Mouse (Mus musculus): Measurements from ENCODE around the gene Lyzl4. TPM values are rescaled to one million over a fixed set of nuclear protein-coding genes. Genes with fewer than 3 reads are reported as not detected.

Gene Lyzl4
- total and polyA plus RNA-seq, 3 experiments = not detected

DNA sequence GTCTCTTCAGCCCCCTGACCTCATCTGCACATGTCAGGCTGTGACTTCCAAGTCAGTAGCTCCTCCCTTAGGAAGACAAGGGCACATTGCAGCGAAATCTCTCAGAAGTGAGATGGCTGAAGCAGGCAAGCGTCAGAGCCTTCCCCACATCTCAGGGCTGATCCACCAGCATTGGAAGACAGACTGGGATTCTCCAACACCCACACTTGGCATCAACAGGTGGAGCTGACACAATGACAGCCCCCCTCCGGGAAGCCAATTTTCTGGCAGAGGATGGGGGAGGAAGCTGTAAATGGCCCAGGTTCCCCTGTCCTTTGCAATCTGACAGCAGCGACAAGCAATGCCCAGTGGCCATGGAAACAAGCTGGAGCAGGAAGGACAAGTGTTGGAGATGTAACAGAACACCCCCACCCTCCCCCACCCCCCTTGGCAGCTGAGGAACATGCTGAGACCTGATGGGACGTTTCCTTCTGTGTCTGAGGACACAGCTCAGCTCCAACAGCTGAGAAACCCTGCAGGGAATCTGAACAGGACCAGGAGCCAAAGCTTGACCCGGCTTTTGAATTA, 41.0 kb downstream of the Lyzl4 start:
- H3K9me3 ChIP-seq (replicated peaks; ENCODE audit: insufficient read depth, low read length) = no peaks in the 10 kb centered on the region
- no peaks in the 10 kb centered on the region for H3K27me3 ChIP-seq (ENCODE audit: control insufficient read depth in 1 of 2, insufficient read depth in 2 of 2, low read length in 2 of 2)
- no peaks in the 10 kb centered on the region for H3K79me2 ChIP-seq (ENCODE audit: control insufficient read depth, insufficient read depth, low read length, poor library complexity)
- H3K4me3 ChIP-seq (ENCODE audit: control insufficient read depth in 1 of 2, insufficient read depth in 1 of 2, low read depth in 2 of 2, low read length in 2 of 2) = no peak overlapping the region
- H3K4me1 ChIP-seq (ENCODE audit: control insufficient read depth in 1 of 2, insufficient read depth in 2 of 2, low read length in 2 of 2) = no peaks in the 10 kb centered on the region
- no peak overlapping the region for H3K27ac ChIP-seq (ENCODE audit: control insufficient read depth, low read depth, low read length)
- no peaks in the 10 kb centered on the region for H3K36me3 ChIP-seq (ENCODE audit: control insufficient read depth in 1 of 2, insufficient read depth in 2 of 2, low read length in 2 of 2)
- DNase-seq (ENCODE audit: low read depth, low spot score) = no peak
- TF ChIP-seq BHLHE40 (IDR thresholded peaks at IDR 0.05; ENCODE audit: borderline replicate concordance, low read depth, low read length) (no peak), UBTF (IDR thresholded peaks at IDR 0.05; ENCODE audit: borderline replicate concordance, insufficient read depth, low read depth, low read length) (no peak), CHD1 (IDR thresholded peaks at IDR 0.05; ENCODE audit: low read depth, low read length) (no peak), JUND (IDR thresholded peaks at IDR 0.05; ENCODE audit: low read depth, low read length) (no peak), RCOR1 (IDR thresholded peaks at IDR 0.05; ENCODE audit: low read depth, low read length) (no peak), ZC3H11A (IDR thresholded peaks at IDR 0.05; ENCODE audit: low read depth, low read length) (no peak), MAZ (IDR thresholded peaks at IDR 0.05; ENCODE audit: low read depth, low read length) (no peak), GABPA (IDR thresholded peaks at IDR 0.05; ENCODE audit: low read depth, low read length) (no peak), SMC3 (IDR thresholded peaks at IDR 0.05; ENCODE audit: low read depth, low read length) (no peak), TBP (IDR thresholded peaks at IDR 0.05; ENCODE audit: low read depth, low read length) (no peak)
- H3K9ac ChIP-seq (ENCODE audit: control insufficient read depth, low read depth, low read length, poor library complexity, severe bottlenecking) = no peak overlapping the region

DNA sequence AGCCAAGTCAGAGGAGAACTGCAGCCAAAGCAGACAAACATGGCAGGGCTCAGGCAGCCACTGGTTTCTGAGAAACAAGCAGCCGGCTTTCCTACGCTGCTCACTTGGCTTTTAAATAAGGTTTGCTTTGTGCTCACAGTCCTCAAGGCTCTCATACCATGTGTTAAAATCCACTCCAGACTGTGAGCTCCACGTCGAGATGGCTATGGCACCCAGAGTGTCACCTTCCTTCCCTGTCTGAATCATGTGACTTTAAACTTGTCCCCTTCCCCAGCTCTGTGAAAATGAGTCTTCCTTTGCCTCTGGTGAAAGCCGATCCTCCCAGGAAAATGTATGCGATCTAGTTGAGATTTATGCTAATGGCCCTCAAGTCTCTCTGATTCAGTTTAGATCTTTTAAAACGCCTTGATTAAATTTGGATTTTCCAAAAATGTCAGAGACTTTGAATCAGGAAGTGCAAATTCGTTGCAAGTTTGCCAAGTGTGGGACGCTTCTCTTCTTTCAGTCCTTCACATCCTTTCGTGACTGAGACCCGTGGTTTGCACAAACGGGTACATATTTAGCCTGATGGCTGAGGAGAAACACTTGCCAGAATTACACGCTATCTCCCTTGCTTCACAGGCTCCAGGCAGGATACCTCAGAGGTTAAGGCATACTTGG, 41.6 kb downstream of the Lyzl4 start:
- no peak overlapping the region for H3K27ac ChIP-seq (ENCODE audit: control insufficient read depth, low read depth, low read length)
- H3K9ac ChIP-seq (ENCODE audit: control insufficient read depth, low read depth, low read length, poor library complexity, severe bottlenecking) = no peak overlapping the region
- no peak overlapping the region for H3K4me3 ChIP-seq (ENCODE audit: control insufficient read depth in 1 of 2, insufficient read depth in 1 of 2, low read depth in 2 of 2, low read length in 2 of 2)
- no peaks in the 10 kb centered on the region for H3K36me3 ChIP-seq (ENCODE audit: control insufficient read depth in 1 of 2, insufficient read depth in 2 of 2, low read length in 2 of 2)
- no peaks in the 10 kb centered on the region for H3K79me2 ChIP-seq (ENCODE audit: control insufficient read depth, insufficient read depth, low read length, poor library complexity)
- TF ChIP-seq UBTF (IDR thresholded peaks at IDR 0.05; ENCODE audit: borderline replicate concordance, insufficient read depth, low read depth, low read length) = no peak
- TF ChIP-seq SIN3A (IDR thresholded peaks at IDR 0.05; ENCODE audit: low read length) = no peak
- TF ChIP-seq BHLHE40 (IDR thresholded peaks at IDR 0.05; ENCODE audit: borderline replicate concordance, low read depth, low read length) = no peak
- no peak for TF ChIP-seq GATA1 (IDR thresholded peaks at IDR 0.05; ENCODE audit: low read depth, low read length)
- no peak for TF ChIP-seq TBP (IDR thresholded peaks at IDR 0.05; ENCODE audit: low read depth, low read length)
- no peak for TF ChIP-seq MYB (IDR thresholded peaks at IDR 0.05; ENCODE audit: low read depth, low read length)
- TF ChIP-seq KAT2A (conservative IDR thresholded peaks at IDR 0.05; ENCODE audit: low read depth, low read length) = no peak
- TF ChIP-seq GABPA (IDR thresholded peaks at IDR 0.05; ENCODE audit: low read depth, low read length) = no peak
- TF ChIP-seq RCOR1 (IDR thresholded peaks at IDR 0.05; ENCODE audit: low read depth, low read length) = no peak
- no peak for TF ChIP-seq MAZ (IDR thresholded peaks at IDR 0.05; ENCODE audit: low read depth, low read length)
- no peak for TF ChIP-seq MXI1 (IDR thresholded peaks at IDR 0.05; ENCODE audit: low read depth, low read length)
- TF ChIP-seq POLR2A (IDR thresholded peaks at IDR 0.05; ENCODE audit: control insufficient read depth in 1 of 2, insufficient read depth in 1 of 2, low read depth in 1 of 2, low read length in 2 of 2, poor library complexity in 1 of 2) = no peak
- no peak for TF ChIP-seq CHD1 (IDR thresholded peaks at IDR 0.05; ENCODE audit: low read depth, low read length)
- no peak for TF ChIP-seq TAL1 (IDR thresholded peaks at IDR 0.05; ENCODE audit: low read length)
- TF ChIP-seq CHD2 (IDR thresholded peaks at IDR 0.05; ENCODE audit: low read length) = no peak
- TF ChIP-seq ETS1 (IDR thresholded peaks at IDR 0.05; ENCODE audit: low read depth, low read length) = no peak
- no peak for TF ChIP-seq RAD21 (IDR thresholded peaks at IDR 0.05; ENCODE audit: low read depth, low read length)
- H3K27me3 ChIP-seq (ENCODE audit: control insufficient read depth in 1 of 2, insufficient read depth in 2 of 2, low read length in 2 of 2) = no peaks in the 10 kb centered on the region
- DNase-seq (ENCODE audit: low read depth, low spot score) = no peak
- H3K4me1 ChIP-seq (ENCODE audit: control insufficient read depth in 1 of 2, insufficient read depth in 2 of 2, low read length in 2 of 2) = no peaks in the 10 kb centered on the region
- no peaks in the 10 kb centered on the region for H3K9me3 ChIP-seq (replicated peaks; ENCODE audit: insufficient read depth, low read length)
